Mouse (Mus musculus) midbrain, postnatal 0 days (tissue): Measurements from ENCODE around the gene Zbtb33. TPM values are rescaled to one million over a fixed set of nuclear protein-coding genes. Genes with fewer than 3 reads are reported as not detected.
A peak's percentile ranks its signal among the peaks of the same experiment; 100 is the strongest.

ENCODE experiments used
- ATAC-seq: fragments of 200-750 bp; cut with Nextera tagmentation; 2 replicates; pipeline ENCODE4 v1.8.0; 2017; ENCODE audit warnings: moderate number of reproducible peaks, mild to moderate bottlenecking, moderate TSS enrichment, moderate library complexity; ENCODE audit not compliant: low FRiP score
- DNase-seq: peaks from one replicate; pipeline ENCODE4 v3.0.0-alpha.2; 2015; ENCODE audit warnings: low spot score
- H3K27ac ChIP-seq: fragments of 300-500 bp; sonication (generic); 2 replicates; pipeline ENCODE4 v1.5.1; 2014; ENCODE audit warnings: low read depth, mild to moderate bottlenecking, low read length, mixed read lengths
- H3K27me3 ChIP-seq: fragments of 300-500 bp; sonication (generic); 2 replicates; pipeline ENCODE4 v1.6.1; 2014; ENCODE audit warnings: low read length, control low read depth, mixed read lengths; ENCODE audit not compliant: insufficient read depth
- H3K36me3 ChIP-seq: fragments of 300-500 bp; sonication (generic); 2 replicates; pipeline ENCODE4 v1.6.1; 2014; ENCODE audit warnings: low read length, control low read depth, mixed read lengths; ENCODE audit not compliant: insufficient read depth
- H3K4me1 ChIP-seq: fragments of 300-500 bp; sonication (generic); 2 replicates; pipeline ENCODE4 v1.6.1; 2014; ENCODE audit warnings: mild to moderate bottlenecking, control low read depth, antibody characterized with exemption, low read length, mixed read lengths; ENCODE audit not compliant: insufficient read depth
- H3K4me2 ChIP-seq: fragments of 300-500 bp; sonication (generic); 2 replicates; pipeline ENCODE4 v1.6.1; 2014; ENCODE audit warnings: low read depth, mild to moderate bottlenecking, low read length, mixed read lengths; ENCODE audit not compliant: poor library complexity, severe bottlenecking
- H3K4me3 ChIP-seq: fragments of 300-500 bp; sonication (generic); 2 replicates; pipeline ENCODE4 v1.5.1; 2014; ENCODE audit warnings: low read depth, mild to moderate bottlenecking, low read length, moderate library complexity
- H3K9ac ChIP-seq: fragments of 300-500 bp; sonication (generic); replicated peaks from 2 replicates; pipeline ENCODE4 v1.6.1; 2014; ENCODE audit warnings: mild to moderate bottlenecking, low read length, moderate library complexity, mixed read lengths; ENCODE audit not compliant: poor library complexity, severe bottlenecking
- H3K9me3 ChIP-seq: fragments of 300-500 bp; sonication (generic); 2 replicates; pipeline ENCODE4 v1.6.1; 2016; ENCODE audit warnings: low read length, control low read depth
- CTCF ChIP-seq: IDR thresholded peaks from 2 replicates; pipeline ENCODE4 v1.5.1; 2016; ENCODE audit warnings: antibody characterized with exemption, mild to moderate bottlenecking
- WGBS: fragments of 180-500 bp; shearing (Covaris S2); extraction: QIAGEN DNeasy Blood & Tissue Kit; methylation state at CpG from one replicate; pipeline ENCODE4 v1.1.7; 2014; 5-methylcytosine and 5-hydroxymethylcytosine counted together
- microRNA-seq: library from miRNA; unstranded; fragments of <30 nt; microRNA quantifications from one replicate; pipeline ENCODE4, GENCODE M21; 2016; ENCODE audit warnings: borderline number of aligned reads
- polyA plus RNA-seq: library from polyadenylated mRNA; unstranded; fragments of >200 nt; fragmentation: Nextera tagmentation; extraction: Ambion mirVana; gene quantifications from 2 replicates; pipeline ENCODE4 v1.2.1, GENCODE M21; 2015
- total RNA-seq: library from RNA; depleted of rRNA; stranded (reverse); fragments of >200 nt; gene quantifications from 2 replicates; pipeline ENCODE4 v1.2.3, GENCODE M21; 2014; rRNA removed

The Zbtb33 gene
- total and polyA plus RNA-seq, 2 experiments from 2014 or later = 3.7 to 27.3 TPM

GRCm38 (mm10) chrX:38216986-38217675, 27.5 kb downstream of the Zbtb33 start:
- 0 out of 2 replicates have a peak, but pooled peaks have one; percentile 47 for ATAC-seq
- Histone ChIP-seq H3K27ac (no peak overlapping the region), H3K4me1 (no peaks in the 10 kb centered on the region), H3K9ac (no peak overlapping the region), H3K36me3 (no peaks in the 10 kb centered on the region), H3K4me3 (no peak overlapping the region), H3K9me3 (no peaks in the 10 kb centered on the region), H3K4me2 (no peak overlapping the region), H3K27me3 (no peaks in the 10 kb centered on the region)
- WGBS = 83% methylated on average over 9 of the region's 9 CpGs
- no peak for TF ChIP-seq CTCF
- peak; percentile 9 for DNase-seq

DNA sequence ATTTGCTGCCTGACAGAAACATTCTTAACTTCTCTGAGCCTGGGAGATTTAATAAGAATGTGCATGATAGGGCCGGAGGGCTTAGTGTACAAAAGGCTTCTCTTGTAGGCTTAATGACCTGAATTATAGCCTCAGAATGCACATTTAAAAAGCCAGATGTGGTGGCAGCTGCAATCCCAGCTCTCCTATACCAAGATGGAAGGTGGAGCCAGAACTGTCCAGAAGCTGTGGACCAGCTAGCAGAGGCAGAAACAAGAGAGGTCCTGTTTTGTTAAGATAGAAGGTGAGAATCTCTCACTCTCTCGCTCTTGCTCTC, 28.0 kb downstream of the Zbtb33 start:
- WGBS = 72% methylated on average over 2 of the region's 2 CpGs
- no peak for ATAC-seq
- no peak for DNase-seq
- no peaks in the 10 kb centered on the region for H3K27me3 ChIP-seq
- no peaks in the 10 kb centered on the region for H3K9me3 ChIP-seq
- H3K27ac ChIP-seq = no peak overlapping the region
- no peak overlapping the region for H3K4me3 ChIP-seq
- no peak overlapping the region for H3K9ac ChIP-seq
- H3K4me2 ChIP-seq = no peak overlapping the region
- H3K36me3 ChIP-seq = no peaks in the 10 kb centered on the region
- no peak for TF ChIP-seq CTCF
- no peaks in the 10 kb centered on the region for H3K4me1 ChIP-seq

DNA sequence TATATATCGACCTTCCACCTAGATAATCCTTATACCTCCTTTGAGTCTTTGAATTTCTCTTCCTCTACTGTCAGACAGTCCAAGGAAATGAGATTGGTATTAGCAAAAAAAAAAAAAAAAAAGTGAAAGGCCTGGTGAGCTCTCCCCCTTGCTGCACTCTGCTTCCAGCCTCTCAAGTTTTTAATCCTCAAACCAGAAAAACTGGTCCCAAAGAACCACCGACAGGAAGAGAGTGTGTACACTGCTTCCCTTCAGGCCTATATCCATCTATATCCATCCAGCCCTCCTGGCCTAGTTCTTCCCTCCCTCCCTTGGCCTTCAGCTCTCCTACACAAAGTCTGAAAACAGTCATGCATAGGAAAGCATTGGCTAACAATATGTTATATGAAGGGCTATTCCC, 33.2 kb downstream of the Zbtb33 start:
- WGBS = 55% methylated on average over 2 of the region's 2 CpGs
- Histone ChIP-seq H3K4me1 (no peaks in the 10 kb centered on the region), H3K27me3 (no peaks in the 10 kb centered on the region), H3K9me3 (no peaks in the 10 kb centered on the region), H3K27ac (no peak overlapping the region), H3K4me3 (no peak overlapping the region), H3K4me2 (no peak overlapping the region), H3K9ac (no peak overlapping the region), H3K36me3 (no peaks in the 10 kb centered on the region)
- TF ChIP-seq CTCF = no peak
- no peak for DNase-seq
- no peak for ATAC-seq

DNA sequence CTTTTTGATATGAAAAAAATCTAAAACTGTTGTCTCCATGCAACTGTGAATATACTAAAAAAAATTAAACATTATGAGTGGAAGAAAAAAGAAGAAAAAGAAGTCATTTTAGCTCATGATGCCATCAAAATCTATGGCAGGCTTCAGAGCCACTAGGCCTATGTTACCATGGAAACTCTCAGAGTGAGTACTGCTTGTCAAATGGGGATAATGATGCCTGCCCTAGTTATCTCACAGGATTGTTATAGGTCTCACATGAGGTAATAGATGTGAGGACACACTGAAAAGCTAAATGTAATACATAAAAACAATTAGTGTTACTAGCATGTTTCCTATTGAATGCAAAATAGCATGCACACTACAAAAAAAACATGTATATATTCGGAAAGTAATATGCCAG, 40.3 kb downstream of the Zbtb33 start:
- WGBS = 73% methylated on average over 1 of the region's 1 CpGs
- ATAC-seq (no peak), DNase-seq (no peak)

GRCm38 (mm10) chrX:38237731-38238130, 48.1 kb downstream of the Zbtb33 start:
- ATAC-seq (no peak), DNase-seq (peak; percentile 31)
- no peaks in the 10 kb centered on the region for H3K36me3 ChIP-seq
- H3K27me3 ChIP-seq = no peaks in the 10 kb centered on the region
- 28% methylated on average over 2 of the region's 2 CpGs for WGBS
- no peak overlapping the region for H3K27ac ChIP-seq
- H3K9ac ChIP-seq = no peak overlapping the region
- no peak overlapping the region for H3K4me3 ChIP-seq
- H3K4me2 ChIP-seq = no peak overlapping the region
- TF ChIP-seq CTCF = peak; percentile 75
- no peaks in the 10 kb centered on the region for H3K4me1 ChIP-seq
- H3K9me3 ChIP-seq = no peaks in the 10 kb centered on the region

More for the DNA sequence above, 40.3 kb downstream of the Zbtb33 start:
- Histone ChIP-seq H3K4me2 (no peak overlapping the region), H3K27ac (no peak overlapping the region), H3K9ac (no peak overlapping the region), H3K36me3 (no peaks in the 10 kb centered on the region), H3K27me3 (no peaks in the 10 kb centered on the region), H3K4me3 (no peak overlapping the region), H3K9me3 (no peaks in the 10 kb centered on the region), H3K4me1 (no peaks in the 10 kb centered on the region)
- TF ChIP-seq CTCF = no peak

Small RNA genes lying within 50 kb of the gene (microRNA-seq; reads per million reads assigned to microRNA genes)
- gene Mir3110 = 1.3 reads per million

Other genes with a start within 250 kb of the Zbtb33 start
- gene Btg1-ps1, start 171.0 kb upstream of the Zbtb33 start, total RNA-seq = not detected in 2 replicates
- not detected in 2 replicates for gene Btg1-ps1, start 171.0 kb upstream of the Zbtb33 start, polyA plus RNA-seq
- gene Btg1-ps2, start 146.7 kb upstream of the Zbtb33 start, total RNA-seq = not detected in 2 replicates
- gene Btg1-ps2, start 146.7 kb upstream of the Zbtb33 start, polyA plus RNA-seq = not detected in 2 replicates
- gene Rhox10, start 123.3 kb upstream of the Zbtb33 start, total RNA-seq = not detected in 2 replicates
- gene Rhox10, start 123.3 kb upstream of the Zbtb33 start, polyA plus RNA-seq = not detected in 2 replicates
- not detected in 2 replicates for gene Rhox11, start 104.7 kb upstream of the Zbtb33 start, total RNA-seq
- gene Rhox11, start 104.7 kb upstream of the Zbtb33 start, polyA plus RNA-seq = not detected in 2 replicates
- gene Rhox12, start 78.9 kb upstream of the Zbtb33 start, total RNA-seq = not detected in 2 replicates
- gene Rhox12, start 78.9 kb upstream of the Zbtb33 start, polyA plus RNA-seq = not detected in 2 replicates
- not detected in 2 replicates for gene Rhox13, start 68.6 kb upstream of the Zbtb33 start, total RNA-seq
- not detected in 2 replicates for gene Rhox13, start 68.6 kb upstream of the Zbtb33 start, polyA plus RNA-seq
- gene Tmem255a, start 62.6 kb downstream of the Zbtb33 start, total RNA-seq = 26.5 and 29.3 TPM in 2 replicates
- gene Tmem255a, start 62.6 kb downstream of the Zbtb33 start, polyA plus RNA-seq = 25.5 and 27.8 TPM in 2 replicates
- not detected in 2 replicates for gene Atp1b4, start 126.4 kb downstream of the Zbtb33 start, total RNA-seq
- gene Atp1b4, start 126.4 kb downstream of the Zbtb33 start, polyA plus RNA-seq = not detected in 2 replicates